Mouse (Mus musculus) midbrain, embryonic 11.5 days (tissue): Measurements from ENCODE around the gene Gadd45gip1. TPM values are rescaled to one million over a fixed set of nuclear protein-coding genes. Genes with fewer than 3 reads are reported as not detected.

Source experiments
- ATAC-seq: fragments of 200-750 bp; cut with Nextera tagmentation; 2 replicates; pipeline ENCODE4 v1.8.0; 2017; ENCODE audit warnings: moderate TSS enrichment, moderate library complexity; ENCODE audit not compliant: low FRiP score
- DNase-seq: peaks from one replicate; pipeline ENCODE4 v3.0.0; 2015; ENCODE audit warnings: low spot score; ENCODE audit errors: missing footprints
- H3K27ac ChIP-seq: fragments of 300-500 bp; sonication (generic); 2 replicates; pipeline ENCODE4 v1.5.1; 2014; ENCODE audit warnings: low read depth, low read length
- H3K27me3 ChIP-seq: fragments of 300-500 bp; sonication (generic); 2 replicates; pipeline ENCODE4 v1.6.1; 2014; ENCODE audit warnings: mild to moderate bottlenecking, low read length, moderate library complexity, mixed read lengths; ENCODE audit not compliant: control insufficient read depth, insufficient read depth
- H3K36me3 ChIP-seq: fragments of 300-500 bp; sonication (generic); 2 replicates; pipeline ENCODE4 v1.6.1; 2014; ENCODE audit warnings: mild to moderate bottlenecking, low read length, moderate library complexity, mixed read lengths; ENCODE audit not compliant: control insufficient read depth, insufficient read depth
- H3K4me1 ChIP-seq: fragments of 300-500 bp; sonication (generic); 2 replicates; pipeline ENCODE4 v1.6.1; 2014; ENCODE audit warnings: low read length; ENCODE audit not compliant: control insufficient read depth, insufficient read depth
- H3K4me2 ChIP-seq: fragments of 300-500 bp; sonication (generic); 2 replicates; pipeline ENCODE4 v1.6.1; 2014; ENCODE audit warnings: mild to moderate bottlenecking, moderate library complexity
- H3K4me3 ChIP-seq: fragments of 300-500 bp; sonication (generic); 2 replicates; pipeline ENCODE4 v1.5.1; 2014; ENCODE audit warnings: low read depth, low read length
- H3K9ac ChIP-seq: fragments of 300-500 bp; sonication (generic); 2 replicates; pipeline ENCODE4 v1.6.1; 2014; ENCODE audit warnings: low read length
- H3K9me3 ChIP-seq: fragments of 300-500 bp; sonication (generic); 2 replicates; pipeline ENCODE4 v1.6.1; 2016; ENCODE audit warnings: low read length; ENCODE audit not compliant: control insufficient read depth
- WGBS: fragments of 180-500 bp; shearing (Covaris S2); extraction: QIAGEN DNeasy Blood & Tissue Kit; methylation state at CpG from one replicate; pipeline ENCODE4 v1.1.7; 2014; 5-methylcytosine and 5-hydroxymethylcytosine counted together
- polyA plus RNA-seq: library from polyadenylated mRNA; unstranded; fragments of >200 nt; fragmentation: Nextera tagmentation; extraction: Ambion mirVana; gene quantifications from 2 replicates; pipeline ENCODE4 v1.2.1, GENCODE M21; 2014

The Gadd45gip1 gene
- polyA plus RNA-seq, 1 experiment from 2014 or later, result 37.8 TPM

- DNase-seq (peak; percentile 83), ATAC-seq (no peak)
- H3K9ac ChIP-seq, result peak overlapping the region; percentile 98
- peaks cover 31% of the 10 kb centered on the region for H3K36me3 ChIP-seq
- WGBS, result 89% methylated on average over 9 of the region's 9 CpGs
- no peaks in the 10 kb centered on the region for H3K27me3 ChIP-seq
- no peaks in the 10 kb centered on the region for H3K9me3 ChIP-seq
- no peak overlapping the region for H3K27ac ChIP-seq
- peaks cover 23% of the 10 kb centered on the region for H3K4me1 ChIP-seq
- H3K4me3 ChIP-seq, result peak overlapping the region; percentile 97
- H3K4me2 ChIP-seq, result peak overlapping the region; percentile 78
These were observed 13.2 kb downstream of the Gadd45gip1 start for GRCm38 (mm10) chr8:84844397-84845070.

DNA sequence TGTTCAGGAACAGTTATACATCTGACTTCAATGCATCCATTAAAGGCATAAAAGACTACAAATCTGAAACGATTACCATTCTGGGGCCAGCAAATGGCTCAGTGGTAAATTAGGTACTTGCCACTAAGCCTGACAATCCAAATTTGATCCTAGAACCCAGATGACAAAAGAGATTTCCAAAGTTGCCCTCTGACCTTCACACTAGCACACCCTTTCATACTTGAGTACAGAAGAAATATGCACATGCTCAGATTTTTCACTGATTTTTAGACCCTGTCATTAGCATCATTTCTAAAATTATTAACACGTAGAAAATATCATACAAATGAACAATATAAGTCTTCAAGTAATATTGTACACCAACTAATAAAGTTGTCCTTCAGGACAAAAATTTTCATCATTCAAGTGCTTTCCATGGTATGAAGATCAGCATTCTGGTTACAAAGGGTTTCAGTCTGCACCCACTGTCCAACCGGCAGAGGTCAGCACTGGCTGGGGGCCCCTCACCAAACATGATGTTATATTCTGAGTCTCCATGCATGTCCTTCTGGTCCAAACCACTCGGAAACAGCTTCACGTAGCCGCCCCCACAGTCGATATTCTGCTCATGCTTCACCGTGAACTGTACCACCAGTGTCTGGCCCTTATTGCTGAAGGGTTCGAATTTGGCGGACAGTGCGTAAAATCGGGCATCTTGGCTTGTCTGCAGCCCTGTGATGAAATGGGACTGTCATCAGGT is 14.2 kb downstream of the Gadd45gip1 start:
- no peaks in the 10 kb centered on the region for H3K27me3 ChIP-seq
- peak overlapping the region; percentile 97 for H3K4me3 ChIP-seq
- H3K36me3 ChIP-seq, result peaks cover 31% of the 10 kb centered on the region
- H3K27ac ChIP-seq, result peak overlapping the region; percentile 3; the same call in 1 of the 2 replicates
- H3K9ac ChIP-seq, result peak overlapping the region; percentile 98
- ATAC-seq, result no peak
- no peaks in the 10 kb centered on the region for H3K9me3 ChIP-seq
- peaks cover 18% of the 10 kb centered on the region for H3K4me1 ChIP-seq
- peak; percentile 89 for DNase-seq
- peak overlapping the region; percentile 78 for H3K4me2 ChIP-seq
- WGBS, result 22% methylated on average over 12 of the region's 12 CpGs

DNA sequence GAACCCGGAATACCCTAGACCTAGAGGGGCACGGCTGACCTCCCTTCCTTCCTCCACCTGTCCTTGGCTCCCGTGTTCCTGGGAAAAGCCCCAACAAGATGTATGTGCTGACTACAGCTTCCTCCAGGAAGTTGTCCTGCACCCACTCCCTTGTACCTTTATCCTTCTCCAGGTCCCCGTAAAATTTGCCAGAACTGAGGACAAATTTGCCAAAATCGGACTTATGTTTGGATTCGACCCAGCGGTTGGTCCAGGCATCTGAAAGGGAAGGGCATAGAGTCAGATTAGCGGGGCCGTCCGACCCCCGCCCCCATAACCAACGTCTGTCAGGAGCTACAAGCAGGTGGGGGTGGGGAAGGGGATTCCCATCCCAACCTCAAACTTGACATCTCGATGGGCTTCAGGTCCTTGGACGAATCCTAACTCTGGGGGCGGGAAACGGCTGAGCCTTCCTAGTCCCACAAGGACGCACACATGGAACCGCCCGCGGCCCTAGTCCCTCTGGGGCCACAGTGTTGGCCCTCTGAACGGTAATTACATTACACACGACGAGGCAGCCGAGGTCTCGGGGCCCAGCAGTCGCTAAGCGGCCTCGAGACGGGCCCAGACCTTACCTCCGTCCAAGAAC is 14.9 kb downstream of the Gadd45gip1 start:
- ATAC-seq, result no peak; the same call in 1 of the 2 replicates
- Histone ChIP-seq H3K27ac (peak overlapping the region; percentile 77), H3K27me3 (no peaks in the 10 kb centered on the region), H3K36me3 (peaks cover 31% of the 10 kb centered on the region), H3K9ac (peak overlapping the region; percentile 98), H3K4me1 (peaks cover 18% of the 10 kb centered on the region), H3K4me2 (peak overlapping the region; percentile 78), H3K9me3 (no peaks in the 10 kb centered on the region), H3K4me3 (peak overlapping the region; percentile 97)
- 2% methylated on average over 30 of the region's 30 CpGs for WGBS
- no peak for DNase-seq

DNA sequence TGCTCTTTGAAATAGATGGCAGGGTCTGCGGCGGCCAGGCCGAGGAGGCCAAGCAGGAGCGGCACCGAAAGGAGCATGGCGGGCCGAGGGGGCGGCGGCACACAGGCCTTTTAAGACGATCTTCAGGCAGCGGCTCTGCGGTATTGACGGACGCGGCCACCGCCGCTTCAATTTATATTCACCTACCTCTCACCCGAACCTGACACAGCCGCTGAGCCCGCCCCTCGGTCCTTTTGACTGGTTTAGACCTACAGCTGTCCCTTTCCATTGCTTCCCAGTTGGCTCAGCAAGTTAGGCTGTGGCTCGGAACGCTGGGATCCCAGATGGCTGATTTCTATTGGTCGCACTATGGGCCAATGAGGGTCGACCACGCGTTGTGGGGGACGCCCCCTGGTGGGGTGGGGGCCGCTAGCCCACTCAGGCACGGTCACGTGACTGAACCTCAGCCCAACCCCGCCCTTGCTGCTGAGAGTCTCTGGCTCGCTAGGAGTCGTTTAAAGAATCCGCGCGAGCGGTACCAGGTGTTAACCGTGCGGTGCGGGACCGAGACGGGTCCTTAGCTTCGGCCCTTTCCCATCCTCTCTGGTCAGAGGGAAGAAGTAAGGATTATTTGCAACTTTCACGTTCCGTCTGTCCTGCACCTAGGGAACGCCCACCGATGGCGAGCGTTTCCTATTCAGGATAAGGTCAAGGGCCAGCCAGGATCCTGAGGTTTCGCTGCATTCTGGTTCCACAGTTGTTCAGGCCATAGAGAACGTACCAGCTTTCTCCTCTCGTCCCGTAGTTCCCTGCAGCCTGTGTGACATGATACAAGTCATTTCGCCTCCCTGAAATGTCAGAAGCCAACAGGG is 15.6 kb downstream of the Gadd45gip1 start, which contains the start of gene Calr:
Gene Calr (minus strand): TSS at position 213 of the 851 bp plus-strand sequence.
- peak within 1 kb of the TSS; percentile 97 for H3K4me3 ChIP-seq
- H3K36me3 ChIP-seq, result peaks cover 27% of the 10 kb centered on the region
- peak within 1 kb of the TSS; percentile 77 for H3K27ac ChIP-seq
- peaks cover 18% of the 10 kb centered on the region for H3K4me1 ChIP-seq
- ATAC-seq, result peak; percentile 99
- DNase-seq, result peak; percentile 100
- WGBS, result 1% methylated on average over 55 of the region's 55 CpGs
- H3K4me2 ChIP-seq, result peak within 1 kb of the TSS; percentile 78
- no peaks in the 10 kb centered on the region for H3K9me3 ChIP-seq
- H3K27me3 ChIP-seq, result no peaks in the 10 kb centered on the region
- peak within 1 kb of the TSS; percentile 98 for H3K9ac ChIP-seq

DNA sequence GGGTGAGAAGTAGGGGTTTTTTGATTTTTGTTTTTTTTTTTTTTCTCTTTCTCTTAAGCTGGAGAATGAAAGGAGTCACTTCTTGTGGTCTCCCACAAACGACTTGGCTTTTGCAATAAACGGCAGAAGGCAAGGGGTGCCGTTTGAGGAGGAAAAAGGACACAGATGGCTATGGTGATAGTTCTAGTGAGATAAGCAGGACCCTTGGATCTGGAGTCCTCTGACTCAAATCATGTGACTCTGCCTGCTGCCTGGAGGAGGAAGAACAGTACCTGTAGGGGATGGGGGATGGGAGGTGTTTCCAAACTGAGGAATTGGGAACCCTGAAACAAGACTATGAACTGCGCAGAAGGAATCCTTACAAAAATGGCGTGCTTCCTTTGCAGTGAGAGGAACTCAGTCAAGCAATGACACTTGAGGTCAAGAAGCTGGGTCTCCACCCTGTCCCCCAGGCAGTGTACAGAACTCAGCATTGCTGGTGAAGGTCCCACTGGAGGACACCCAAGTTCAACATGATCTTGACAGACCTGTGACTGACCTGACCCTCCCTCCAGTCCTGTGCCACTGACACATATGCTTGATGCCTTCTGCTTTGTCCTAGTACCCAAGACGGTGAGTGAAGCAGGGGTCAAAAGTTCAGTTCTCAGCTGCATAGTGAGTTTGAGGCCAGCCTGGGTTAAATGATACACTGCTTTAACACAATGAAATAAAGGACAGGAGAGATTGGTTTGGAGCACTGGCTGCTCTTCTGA is 16.5 kb downstream of the Gadd45gip1 start:
- 61% methylated on average over 6 of the region's 6 CpGs for WGBS
- Histone ChIP-seq H3K4me2 (peak overlapping the region; percentile 65), H3K36me3 (peaks cover 20% of the 10 kb centered on the region), H3K9me3 (no peaks in the 10 kb centered on the region), H3K9ac (peak overlapping the region; percentile 72), H3K27me3 (no peaks in the 10 kb centered on the region), H3K27ac (0 out of 2 replicates have a peak overlapping the region, but pooled peaks have one; percentile 21), H3K4me1 (peaks cover 18% of the 10 kb centered on the region), H3K4me3 (peak overlapping the region; percentile 97)
- DNase-seq (no peak), ATAC-seq (no peak)

GRCm38 (mm10) chr8:84856434-84856833 is 25.1 kb downstream of the Gadd45gip1 start:
- 87% methylated on average over 3 of the region's 3 CpGs for WGBS
- ATAC-seq (peak; percentile 52), DNase-seq (no peak)
- H3K27ac ChIP-seq, result no peak overlapping the region
- no peaks in the 10 kb centered on the region for H3K9me3 ChIP-seq
- peaks cover 11% of the 10 kb centered on the region for H3K4me1 ChIP-seq
- H3K4me2 ChIP-seq, result peak overlapping the region; percentile 94; the same call in 1 of the 2 replicates
- H3K9ac ChIP-seq, result no peak overlapping the region
- peaks cover 6% of the 10 kb centered on the region; the same call in 1 of the 2 replicates for H3K36me3 ChIP-seq
- no peaks in the 10 kb centered on the region for H3K27me3 ChIP-seq
- no peak overlapping the region; the same call in 1 of the 2 replicates for H3K4me3 ChIP-seq

DNA sequence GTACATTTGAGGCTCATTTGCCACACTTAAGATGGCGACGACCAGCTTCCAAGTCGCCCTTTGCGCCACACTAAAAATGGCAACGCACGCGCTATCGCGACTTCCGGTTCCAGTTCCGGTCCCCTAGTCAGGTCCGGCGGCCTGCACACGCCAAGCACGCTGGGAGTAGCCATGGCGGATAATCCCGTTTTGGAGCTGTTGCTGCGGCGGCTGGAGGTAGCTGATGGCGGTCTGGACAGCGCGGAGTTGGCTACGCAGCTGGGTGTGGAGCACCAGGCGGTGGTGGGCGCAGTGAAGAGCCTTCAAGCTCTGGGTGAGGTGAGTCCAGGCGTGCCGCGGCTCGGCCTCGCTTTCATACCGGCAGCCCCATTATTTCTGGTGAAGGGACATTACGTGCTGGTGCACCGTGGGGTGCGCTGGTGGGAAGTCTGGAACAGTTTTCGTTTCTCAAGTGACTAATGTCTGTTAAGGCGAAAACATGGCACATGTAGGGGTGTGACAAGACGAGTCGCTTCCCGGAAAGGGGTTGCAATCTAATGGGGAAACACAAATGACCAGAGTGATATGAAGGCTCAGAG is 25.6 kb downstream of the Gadd45gip1 start, which contains the start of gene Farsa:
Gene Farsa (plus strand): TSS at position 126 of the 578 bp plus-strand sequence.
- DNase-seq (peak; percentile 99), ATAC-seq (peak; percentile 92)
- peaks cover 8% of the 10 kb centered on the region; the same call in 1 of the 2 replicates for H3K36me3 ChIP-seq
- H3K4me1 ChIP-seq, result peaks cover 11% of the 10 kb centered on the region
- H3K9me3 ChIP-seq, result no peaks in the 10 kb centered on the region
- H3K27ac ChIP-seq, result no peak within 1 kb of the TSS; the same call in 1 of the 2 replicates
- WGBS, result under 1% methylated on average over 39 of the region's 39 CpGs
- H3K9ac ChIP-seq, result peak within 1 kb of the TSS; percentile 86
- H3K27me3 ChIP-seq, result no peaks in the 10 kb centered on the region
- peak within 1 kb of the TSS; percentile 93 for H3K4me3 ChIP-seq
- peak within 1 kb of the TSS; percentile 94 for H3K4me2 ChIP-seq
